Mouse (Mus musculus) ES-E14 (cell line): ENCODE data around the gene Tmem245.

Experiments
- CHD2 ChIP-seq: IDR thresholded peaks from 2 replicates; pipeline ENCODE4 v1.6.1; 2014; ENCODE audit warnings: mild to moderate bottlenecking, low read depth, low read length, inconsistent platforms
- HCFC1 ChIP-seq: IDR thresholded peaks from 2 replicates; pipeline ENCODE4 v1.6.1; 2012; ENCODE audit warnings: low read length, inconsistent platforms, borderline replicate concordance; ENCODE audit not compliant: insufficient read depth
- MAFK ChIP-seq: IDR thresholded peaks from 2 replicates; pipeline ENCODE4 v1.6.1; 2014; ENCODE audit warnings: mild to moderate bottlenecking, low read depth, low read length, inconsistent platforms; ENCODE audit not compliant: insufficient read depth
- ZC3H11A ChIP-seq: IDR thresholded peaks from 2 replicates; pipeline ENCODE4 v1.6.1; 2012; ENCODE audit warnings: low read depth, mild to moderate bottlenecking, inconsistent platforms, low read length, borderline replicate concordance
- ZNF384 ChIP-seq: IDR thresholded peaks from 2 replicates; pipeline ENCODE4 v1.6.1; 2012; ENCODE audit warnings: low read depth, low read length, inconsistent platforms

- TF ChIP-seq CHD2 (no peak), MAFK (no peak), HCFC1 (no peak), ZNF384 (no peak), ZC3H11A (no peak)
Measured at GRCm38 (mm10) chr4:56831998-56832397, 115.2 kb downstream of the Tmem245 start.
